Mouse (Mus musculus) heart, embryonic 11.5 days (tissue): Measurements from ENCODE around the gene Rapgef2. TPM values are rescaled to one million over a fixed set of nuclear protein-coding genes. Genes with fewer than 3 reads are reported as not detected.
A peak's percentile ranks its signal among the peaks of the same experiment; 100 is the strongest.

Experiments used
- ATAC-seq: fragments of 200-750 bp; cut with Nextera tagmentation; replicated peaks from 2 replicates; pipeline ENCODE4 v1.8.0; 2017; ENCODE audit warnings: moderate library complexity; ENCODE audit not compliant: insufficient number of reproducible peaks, low FRiP score, low TSS enrichment
- H3K27ac ChIP-seq: fragments of 300-500 bp; sonication (generic); 2 replicates; pipeline ENCODE4 v1.5.1; 2014; ENCODE audit warnings: mild to moderate bottlenecking, low read depth, low read length
- H3K27me3 ChIP-seq: fragments of 300-500 bp; sonication (generic); 2 replicates; pipeline ENCODE4 v1.6.1; 2014; ENCODE audit warnings: mild to moderate bottlenecking, low read length, mixed read lengths; ENCODE audit not compliant: control insufficient read depth, insufficient read depth
- H3K36me3 ChIP-seq: fragments of 300-500 bp; sonication (generic); 2 replicates; pipeline ENCODE4 v1.6.1; 2014; ENCODE audit warnings: mild to moderate bottlenecking, low read length, moderate library complexity, mixed read lengths; ENCODE audit not compliant: control insufficient read depth, insufficient read depth
- H3K4me1 ChIP-seq: fragments of 300-500 bp; sonication (generic); 2 replicates; pipeline ENCODE4 v1.6.1; 2014; ENCODE audit warnings: low read length; ENCODE audit not compliant: control insufficient read depth, insufficient read depth
- H3K4me2 ChIP-seq: fragments of 300-500 bp; sonication (generic); 2 replicates; pipeline ENCODE4 v1.6.1; 2014; ENCODE audit warnings: mild to moderate bottlenecking, moderate library complexity
- H3K4me3 ChIP-seq: fragments of 300-500 bp; sonication (generic); 2 replicates; pipeline ENCODE4 v1.5.1; 2014; ENCODE audit warnings: low read depth, low read length
- H3K9ac ChIP-seq: fragments of 300-500 bp; sonication (generic); 2 replicates; pipeline ENCODE4 v1.6.1; 2014; ENCODE audit warnings: mild to moderate bottlenecking, low read depth, low read length, moderate library complexity
- H3K9me3 ChIP-seq: fragments of 300-500 bp; sonication (generic); replicated peaks from 2 replicates; pipeline ENCODE4 v1.6.1; 2016; ENCODE audit warnings: low read length; ENCODE audit not compliant: control insufficient read depth
- WGBS: fragments of 180-500 bp; shearing (Covaris S2); extraction: QIAGEN DNeasy Blood & Tissue Kit; methylation state at CpG from one replicate; pipeline ENCODE4 v1.1.7; 2014; ENCODE audit not compliant: insufficient replicate concordance; 5-methylcytosine and 5-hydroxymethylcytosine counted together
- polyA plus RNA-seq: library from polyadenylated mRNA; unstranded; fragments of >200 nt; fragmentation: Nextera tagmentation; extraction: Ambion mirVana; gene quantifications from 2 replicates; pipeline ENCODE4 v1.2.1, GENCODE M21; 2014

Gene Rapgef2
- polyA plus RNA-seq, 1 experiment from 2014 or later, result 5.9 TPM

DNA sequence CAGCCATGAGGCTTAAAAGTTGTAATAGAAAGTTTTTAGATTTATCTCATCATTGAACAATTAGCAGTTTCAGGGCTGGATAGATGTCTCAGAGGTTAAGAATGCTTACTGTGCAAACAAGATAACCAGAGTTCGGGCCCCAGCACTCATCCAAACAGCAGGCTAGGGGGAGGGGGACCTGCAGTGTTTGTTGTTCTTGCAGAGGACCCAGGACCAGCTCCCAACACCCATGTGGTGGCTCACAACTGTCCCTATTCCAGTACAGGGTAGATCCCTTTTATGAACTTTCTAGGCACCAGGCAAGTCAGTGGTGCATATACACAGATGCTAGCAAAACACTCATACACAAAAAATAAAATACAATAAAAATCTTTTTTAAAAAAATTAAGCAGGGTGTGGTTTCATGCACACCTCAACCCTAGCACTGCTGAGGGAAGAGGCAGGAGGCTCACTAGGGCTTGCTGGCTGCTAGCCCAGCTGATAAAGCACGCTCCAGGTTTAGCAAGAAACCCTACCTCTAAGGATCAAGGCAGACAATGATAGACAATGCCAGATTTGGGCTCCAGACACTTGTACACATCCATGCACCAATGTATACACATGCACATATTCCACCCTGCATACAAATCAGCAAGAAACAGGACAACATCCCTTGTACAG, 118.0 kb downstream of the Rapgef2 start:
- Histone ChIP-seq H3K4me3 (no peak overlapping the region), H3K9me3 (no peaks in the 10 kb centered on the region), H3K27ac (no peak overlapping the region), H3K9ac (no peak overlapping the region), H3K4me1 (peaks cover 9% of the 10 kb centered on the region), H3K4me2 (no peak overlapping the region), H3K27me3 (no peaks in the 10 kb centered on the region), H3K36me3 (no peaks in the 10 kb centered on the region)
- no peak for ATAC-seq
- 10% methylated on average over 2 of the region's 2 CpGs for WGBS

DNA sequence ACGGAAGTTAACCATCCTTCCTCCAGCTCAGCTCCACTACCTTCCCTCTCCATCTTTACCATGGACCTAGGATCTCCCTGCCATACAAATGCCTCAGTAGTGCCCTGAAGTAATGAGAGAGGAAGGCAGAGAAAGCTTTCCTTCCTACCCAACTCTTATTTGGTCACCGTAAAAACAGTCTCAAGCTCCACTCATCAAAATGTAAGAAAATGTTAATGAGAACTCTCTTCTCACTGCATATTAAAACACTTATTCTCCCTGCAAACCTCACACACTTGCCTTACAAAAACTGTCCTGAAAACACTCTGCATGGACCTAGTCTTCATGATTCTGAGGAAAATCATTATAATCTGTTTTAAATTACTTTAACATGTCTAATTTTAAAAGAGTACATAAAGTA, 118.7 kb downstream of the Rapgef2 start:
- no peak overlapping the region for H3K27ac ChIP-seq
- no peaks in the 10 kb centered on the region for H3K36me3 ChIP-seq
- H3K27me3 ChIP-seq, result no peaks in the 10 kb centered on the region
- H3K4me2 ChIP-seq, result no peak overlapping the region
- ATAC-seq, result no peak
- WGBS, result 85% methylated on average over 2 of the region's 2 CpGs
- no peak overlapping the region for H3K4me3 ChIP-seq
- no peaks in the 10 kb centered on the region for H3K9me3 ChIP-seq
- no peak overlapping the region for H3K9ac ChIP-seq
- peaks cover 15% of the 10 kb centered on the region for H3K4me1 ChIP-seq

- H3K4me2 ChIP-seq, result peak overlapping the region; percentile 54
- no peak for ATAC-seq
- H3K9ac ChIP-seq, result no peak overlapping the region
- 24% methylated on average over 6 of the region's 6 CpGs for WGBS
- H3K4me1 ChIP-seq, result peaks cover 29% of the 10 kb centered on the region
- H3K9me3 ChIP-seq, result no peaks in the 10 kb centered on the region
- H3K36me3 ChIP-seq, result no peaks in the 10 kb centered on the region
- H3K27me3 ChIP-seq, result no peaks in the 10 kb centered on the region
- H3K4me3 ChIP-seq, result no peak overlapping the region
- H3K27ac ChIP-seq, result peak overlapping the region; percentile 88
These were observed 124.4 kb downstream of the Rapgef2 start for GRCm38 (mm10) chr3:79161834-79162401.

GRCm38 (mm10) chr3:79161093-79161723, 125.1 kb downstream of the Rapgef2 start:
- peaks cover 29% of the 10 kb centered on the region for H3K4me1 ChIP-seq
- H3K4me2 ChIP-seq, result peak overlapping the region; percentile 54
- ATAC-seq, result 0 out of 2 replicates have a peak, but pooled peaks have one; percentile 49
- no peak overlapping the region for H3K4me3 ChIP-seq
- no peak overlapping the region for H3K9ac ChIP-seq
- no peaks in the 10 kb centered on the region for H3K9me3 ChIP-seq
- H3K36me3 ChIP-seq, result no peaks in the 10 kb centered on the region
- H3K27me3 ChIP-seq, result no peaks in the 10 kb centered on the region
- H3K27ac ChIP-seq, result peak overlapping the region; percentile 88
- WGBS, result 30% methylated on average over 6 of the region's 6 CpGs

DNA sequence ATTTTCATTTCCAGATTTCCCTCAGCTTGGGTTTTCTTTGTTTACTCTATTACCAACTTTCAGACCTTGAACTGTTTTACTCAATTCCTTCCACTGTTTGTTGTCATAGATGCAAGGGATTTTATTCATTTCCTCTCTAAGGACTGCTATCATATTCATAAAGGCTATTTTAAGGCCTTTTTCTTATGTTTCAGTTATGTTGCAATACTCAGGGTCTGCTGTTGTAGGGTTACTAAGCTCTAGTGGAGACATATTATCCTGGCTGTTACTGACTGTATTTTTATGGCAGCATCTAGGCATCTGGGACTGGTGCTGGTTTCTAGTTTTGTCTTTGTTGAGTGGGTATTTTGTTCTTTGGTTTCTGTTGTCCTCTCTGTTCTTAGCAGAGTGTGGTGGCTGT, 128.1 kb downstream of the Rapgef2 start:
- no peak for ATAC-seq
- no peaks in the 10 kb centered on the region for H3K27me3 ChIP-seq
- H3K27ac ChIP-seq, result no peak overlapping the region
- peaks cover 29% of the 10 kb centered on the region for H3K4me1 ChIP-seq
- no peaks in the 10 kb centered on the region for H3K36me3 ChIP-seq
- H3K9me3 ChIP-seq, result no peaks in the 10 kb centered on the region
- H3K4me2 ChIP-seq, result no peak overlapping the region
- H3K9ac ChIP-seq, result no peak overlapping the region
- H3K4me3 ChIP-seq, result no peak overlapping the region

DNA sequence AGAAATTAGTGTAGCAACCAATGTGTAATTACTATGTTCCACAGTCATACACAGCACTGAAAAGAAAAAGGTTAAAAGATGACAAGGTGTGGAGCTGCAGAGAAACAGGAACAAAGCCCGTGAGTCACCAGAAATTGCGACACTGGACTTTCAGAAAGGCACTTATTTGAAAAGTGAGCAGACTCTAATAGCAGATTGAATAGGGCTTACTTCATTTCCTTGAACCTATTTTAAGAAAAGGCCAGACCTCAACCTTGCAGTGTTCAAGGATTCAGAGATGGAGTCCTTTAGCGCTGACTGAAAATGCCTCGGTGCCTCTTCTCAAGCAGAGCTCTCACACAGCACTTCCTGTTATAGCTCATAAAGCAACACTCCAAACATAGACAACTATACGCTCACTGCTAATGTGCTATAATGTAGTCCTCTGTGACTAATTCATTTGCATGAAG, 133.3 kb downstream of the Rapgef2 start:
- Histone ChIP-seq H3K4me1 (peaks cover 4% of the 10 kb centered on the region; the same call in 1 of the 2 replicates), H3K9ac (no peak overlapping the region), H3K36me3 (no peaks in the 10 kb centered on the region), H3K4me2 (no peak overlapping the region), H3K9me3 (no peaks in the 10 kb centered on the region), H3K27ac (no peak overlapping the region), H3K4me3 (no peak overlapping the region), H3K27me3 (no peaks in the 10 kb centered on the region)
- WGBS, result 56% methylated on average over 5 of the region's 5 CpGs
- ATAC-seq, result no peak

DNA sequence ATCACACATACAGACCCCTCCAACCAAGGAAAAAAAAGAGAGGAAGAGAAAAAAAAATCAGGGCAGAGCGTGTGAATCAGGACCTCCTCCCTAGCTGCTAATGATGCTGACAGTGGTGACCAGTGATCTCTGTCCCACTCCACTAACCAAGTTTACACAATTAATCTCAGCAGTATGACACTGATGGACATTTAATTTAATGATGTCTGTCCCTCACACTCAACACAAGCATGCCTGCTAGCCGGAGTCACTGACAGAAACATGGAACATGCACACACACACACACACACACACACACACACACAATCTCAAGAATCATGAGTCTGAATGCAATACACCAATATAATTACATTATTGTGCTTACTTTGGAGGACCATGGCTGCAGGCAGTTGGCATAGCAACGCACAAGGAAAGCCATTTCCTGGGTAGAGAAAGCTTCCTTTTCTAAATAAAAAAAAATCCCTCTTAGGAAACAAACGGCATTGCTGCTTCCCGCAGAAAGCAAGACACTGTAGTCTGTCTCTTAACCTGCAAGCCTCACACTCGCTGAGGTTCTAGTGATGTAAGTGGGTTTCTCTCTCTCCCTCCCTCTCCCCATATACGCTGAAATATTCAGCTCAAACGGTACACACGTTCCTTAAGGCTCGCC, 140.8 kb downstream of the Rapgef2 start:
- H3K4me2 ChIP-seq, result peak overlapping the region; percentile 53
- ATAC-seq, result no peak; the same call in 1 of the 2 replicates
- H3K27ac ChIP-seq, result peak overlapping the region; percentile 87

DNA sequence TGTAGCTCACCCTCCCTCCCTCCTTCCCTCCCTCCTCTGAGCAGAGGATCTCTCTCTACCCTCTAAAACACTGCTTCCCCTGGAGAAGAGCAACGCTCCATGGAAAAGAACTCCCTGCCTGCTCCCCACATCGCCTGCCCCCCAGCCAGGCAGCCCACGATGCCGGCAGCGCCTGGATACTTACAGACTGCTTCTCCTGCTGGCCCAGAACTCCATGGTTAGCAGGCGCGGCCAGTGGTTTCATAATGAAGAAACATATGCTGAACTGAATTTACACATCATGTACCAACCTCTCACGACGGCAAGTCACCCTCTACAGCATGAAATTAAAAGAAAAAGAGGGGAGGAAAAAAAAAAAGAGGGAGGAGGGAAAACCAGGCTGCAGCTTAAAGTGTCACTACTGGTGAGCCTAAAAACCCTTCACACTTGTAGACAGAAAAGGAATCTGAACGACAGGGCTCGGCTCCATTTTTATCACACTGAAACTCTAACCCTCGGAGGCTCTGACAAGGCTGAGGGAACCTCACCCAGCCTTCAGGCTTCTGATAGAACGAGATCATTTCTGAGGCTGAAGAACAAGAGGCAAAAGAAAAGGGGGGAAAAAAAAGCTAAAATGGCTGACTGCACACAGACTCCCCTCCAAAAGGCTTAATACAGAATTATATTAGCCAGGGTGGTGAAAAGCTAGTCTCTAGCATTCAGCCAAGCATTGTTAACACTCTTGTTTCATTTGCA, 141.5 kb downstream of the Rapgef2 start:
- no peaks in the 10 kb centered on the region for H3K36me3 ChIP-seq
- peak overlapping the region; percentile 22 for H3K4me3 ChIP-seq
- H3K4me2 ChIP-seq, result peak overlapping the region; percentile 53
- no peaks in the 10 kb centered on the region for H3K27me3 ChIP-seq
- peaks cover 40% of the 10 kb centered on the region for H3K4me1 ChIP-seq
- H3K27ac ChIP-seq, result peak overlapping the region; percentile 87
- peak overlapping the region; percentile 68 for H3K9ac ChIP-seq
- WGBS, result 20% methylated on average over 13 of the region's 13 CpGs
- no peak for ATAC-seq
- no peaks in the 10 kb centered on the region for H3K9me3 ChIP-seq

More for the DNA sequence above, 140.8 kb downstream of the Rapgef2 start:
- H3K9me3 ChIP-seq, result no peaks in the 10 kb centered on the region
- no peaks in the 10 kb centered on the region for H3K27me3 ChIP-seq
- no peak overlapping the region for H3K4me3 ChIP-seq
- peaks cover 33% of the 10 kb centered on the region for H3K4me1 ChIP-seq
- H3K36me3 ChIP-seq, result no peaks in the 10 kb centered on the region
- WGBS, result 32% methylated on average over 10 of the region's 10 CpGs
- H3K9ac ChIP-seq, result peak overlapping the region; percentile 68; the same call in 1 of the 2 replicates
